Mouse (Mus musculus): ENCODE data around the gene Slc47a1.

DNA sequence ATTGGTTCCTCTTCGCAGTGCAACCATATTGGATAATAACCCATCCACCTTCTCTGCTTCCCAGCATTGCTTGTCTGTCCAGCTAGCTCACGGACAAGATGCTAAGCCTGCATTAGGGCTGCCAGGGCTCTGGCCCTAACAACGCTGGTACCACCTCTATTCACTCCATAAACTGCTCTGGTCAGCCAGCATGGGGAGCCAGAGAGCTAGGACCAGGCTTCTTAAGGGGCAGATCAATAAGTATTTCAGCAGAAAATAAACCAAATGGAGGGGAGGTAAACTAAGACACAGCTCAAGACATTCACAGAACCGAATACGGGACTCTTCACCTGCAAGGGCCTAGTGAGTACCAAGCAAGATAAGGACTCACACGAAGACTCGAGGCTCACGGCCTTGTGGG is 32.0 kb downstream of the Slc47a1 start:
- TF ChIP-seq CTCF (conservative IDR thresholded peaks at IDR 0.05; ENCODE audit: low read length) (no peak), POU5F1 (IDR thresholded peaks at IDR 0.05; ENCODE audit: borderline replicate concordance, low read length) (no peak), NANOG (IDR thresholded peaks at IDR 0.05; ENCODE audit: borderline replicate concordance, low read length) (no peak)
